Mouse (Mus musculus): Measurements from ENCODE around the gene Nfe2l2.
"Not testable (repeated sequence)": the region's sequence is repeated elsewhere in the genome, so short reads cannot be mapped to it uniquely, and the experiment has no call there.

Nfe2l2 gene

DNA sequence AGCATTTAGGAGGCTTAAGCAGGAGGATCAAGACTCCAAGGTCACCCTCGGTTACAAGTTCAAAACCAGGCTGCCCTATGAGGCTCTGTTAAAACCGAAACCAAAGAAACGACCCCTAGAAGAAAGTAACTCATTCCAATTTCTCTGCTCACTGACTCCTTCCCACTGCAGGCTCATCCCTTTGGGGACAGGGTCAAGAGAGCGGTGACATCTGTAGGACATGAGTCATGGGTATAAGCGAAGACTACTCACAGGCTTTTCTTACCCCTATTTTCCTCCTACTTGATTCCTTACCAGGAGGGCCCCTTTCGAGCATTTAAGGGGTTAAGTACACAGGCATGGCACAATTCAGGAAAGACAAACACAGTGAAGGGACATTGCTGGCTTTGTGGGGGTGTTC is 60.5 kb downstream of the Nfe2l2 start:
- DNase-seq (ENCODE audit: low spot score) = no peak

DNA sequence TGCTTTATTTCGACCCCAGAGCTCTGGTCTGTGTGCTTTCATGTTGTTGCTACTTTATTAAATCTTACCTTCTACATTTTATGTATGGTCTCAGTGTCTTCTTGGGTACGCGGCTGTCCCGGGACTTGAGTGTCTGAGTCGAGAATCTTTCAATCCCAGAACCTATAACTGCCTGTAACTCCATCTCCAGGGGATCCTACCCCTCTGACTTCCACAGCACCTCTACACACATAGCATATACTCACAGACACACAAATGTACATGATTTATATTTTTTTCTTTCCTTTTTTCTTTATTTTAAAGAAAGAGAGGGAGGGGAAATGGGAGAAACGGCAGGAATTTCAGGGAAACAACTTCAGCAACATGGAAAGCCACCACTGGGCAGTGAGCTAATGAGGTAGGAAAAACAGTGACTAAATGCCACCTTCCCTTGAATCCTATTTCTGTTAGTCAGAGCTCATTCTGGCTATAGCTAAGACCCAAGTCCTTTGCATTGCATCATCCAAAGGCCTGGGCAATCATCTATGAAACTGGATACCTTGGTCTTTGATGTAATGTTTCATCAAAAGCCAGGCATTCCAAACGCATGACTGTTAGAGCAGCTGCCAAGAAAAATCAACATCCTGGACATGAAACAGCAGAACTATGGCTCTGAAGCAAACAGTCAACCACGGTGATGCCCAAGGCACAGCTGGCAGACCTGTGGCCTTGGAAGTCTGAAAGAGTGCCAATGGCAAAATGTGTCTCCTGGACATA is 61.5 kb downstream of the Nfe2l2 start:
- DNase-seq (ENCODE audit: low spot score) = no peak

DNA sequence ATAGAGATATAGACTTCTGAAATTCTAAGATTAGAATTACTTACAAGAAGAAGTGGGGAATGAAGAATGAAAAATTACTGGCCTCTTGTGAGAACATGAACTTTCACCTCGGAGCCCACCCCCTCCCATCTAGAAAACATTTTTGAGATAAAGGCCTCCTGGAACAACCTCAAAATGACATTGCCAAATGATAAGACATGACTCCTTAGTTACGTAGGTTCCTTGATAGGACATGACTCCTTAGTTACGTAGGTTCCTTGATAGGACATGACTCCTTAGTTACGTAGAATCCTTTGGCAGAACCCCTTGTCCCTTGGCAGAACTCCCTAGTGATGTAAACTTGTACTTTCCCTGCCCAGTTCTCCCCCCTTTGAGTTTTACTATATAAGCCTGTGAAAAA is 62.1 kb downstream of the Nfe2l2 start:
- DNase-seq (ENCODE audit: low spot score) = not testable (repeated sequence)

DNA sequence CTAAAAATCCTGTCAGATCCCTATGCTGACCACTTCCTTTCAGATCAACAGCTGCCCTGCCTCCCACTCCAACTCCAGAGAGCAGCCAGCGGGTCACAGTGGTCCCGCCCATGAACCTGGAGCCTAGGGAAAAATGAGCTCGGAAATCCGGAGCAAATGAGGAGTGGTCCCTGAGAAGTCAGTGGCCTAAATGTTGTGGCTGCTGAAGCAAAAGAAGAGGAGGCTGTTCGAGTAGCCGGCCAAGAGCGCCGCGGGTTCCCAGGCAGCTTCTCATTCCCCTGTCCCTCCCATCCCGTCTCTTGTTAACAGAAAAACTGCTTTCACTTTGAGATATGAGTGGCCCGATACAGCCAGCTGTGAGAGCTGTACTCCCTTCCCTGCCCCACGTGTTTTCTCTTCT is 64.9 kb downstream of the Nfe2l2 start:
- DNase-seq (ENCODE audit: low spot score) = not testable (repeated sequence)

DNA sequence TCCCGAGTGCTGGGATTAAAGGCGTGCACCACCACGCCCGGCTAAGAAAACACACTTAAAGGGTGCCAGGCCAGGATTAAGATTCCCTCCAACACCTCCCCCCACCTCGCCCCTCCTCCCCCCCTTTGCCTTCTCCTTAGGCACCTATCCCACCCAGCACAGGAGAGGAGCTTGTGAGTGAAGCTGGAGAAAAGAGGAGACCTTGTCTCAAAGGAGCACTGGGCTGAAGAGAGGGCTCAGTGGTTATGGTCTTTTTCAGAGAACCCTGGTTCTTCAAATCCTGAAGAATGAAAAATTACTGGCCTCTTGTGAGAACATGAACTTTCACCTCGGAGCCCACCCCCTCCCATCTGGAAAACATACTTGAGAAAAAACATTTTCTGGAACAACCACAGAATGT is 66.6 kb downstream of the Nfe2l2 start:
- not testable (repeated sequence) for DNase-seq (ENCODE audit: low spot score)

DNA sequence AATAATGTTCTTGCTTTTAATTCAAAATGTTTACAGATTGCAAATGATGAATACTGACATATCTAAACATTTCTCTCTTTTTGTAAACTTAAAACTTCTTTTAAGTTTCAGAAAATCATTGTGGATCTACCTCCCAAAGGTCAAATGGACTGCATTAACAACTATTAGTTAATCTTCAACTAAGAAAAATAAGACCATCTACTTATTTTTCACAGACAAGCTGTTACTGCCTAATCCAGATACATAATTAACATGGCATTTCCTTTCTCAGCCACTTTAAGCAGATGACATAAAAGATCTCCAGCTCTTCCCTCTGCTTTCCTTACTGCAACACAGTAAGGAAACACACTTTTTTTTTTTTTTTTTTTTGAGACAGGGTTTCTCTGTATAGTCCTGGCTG is 67.1 kb downstream of the Nfe2l2 start:
- DNase-seq (ENCODE audit: low spot score) = no peak

DNA sequence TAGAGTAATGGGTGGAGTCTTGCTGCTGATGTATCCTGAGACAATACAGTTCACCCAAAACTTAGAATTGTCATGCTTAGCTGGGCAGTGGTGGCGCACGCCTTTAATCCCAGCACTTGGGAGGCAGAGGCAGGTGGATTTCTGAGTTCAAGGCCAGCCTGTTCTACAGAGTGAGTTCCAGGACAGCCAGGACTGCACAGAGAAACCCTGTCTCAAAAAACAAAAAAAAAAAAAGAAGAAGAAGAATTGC is 67.5 kb downstream of the Nfe2l2 start:
- not testable (repeated sequence) for DNase-seq (ENCODE audit: low spot score)

DNA sequence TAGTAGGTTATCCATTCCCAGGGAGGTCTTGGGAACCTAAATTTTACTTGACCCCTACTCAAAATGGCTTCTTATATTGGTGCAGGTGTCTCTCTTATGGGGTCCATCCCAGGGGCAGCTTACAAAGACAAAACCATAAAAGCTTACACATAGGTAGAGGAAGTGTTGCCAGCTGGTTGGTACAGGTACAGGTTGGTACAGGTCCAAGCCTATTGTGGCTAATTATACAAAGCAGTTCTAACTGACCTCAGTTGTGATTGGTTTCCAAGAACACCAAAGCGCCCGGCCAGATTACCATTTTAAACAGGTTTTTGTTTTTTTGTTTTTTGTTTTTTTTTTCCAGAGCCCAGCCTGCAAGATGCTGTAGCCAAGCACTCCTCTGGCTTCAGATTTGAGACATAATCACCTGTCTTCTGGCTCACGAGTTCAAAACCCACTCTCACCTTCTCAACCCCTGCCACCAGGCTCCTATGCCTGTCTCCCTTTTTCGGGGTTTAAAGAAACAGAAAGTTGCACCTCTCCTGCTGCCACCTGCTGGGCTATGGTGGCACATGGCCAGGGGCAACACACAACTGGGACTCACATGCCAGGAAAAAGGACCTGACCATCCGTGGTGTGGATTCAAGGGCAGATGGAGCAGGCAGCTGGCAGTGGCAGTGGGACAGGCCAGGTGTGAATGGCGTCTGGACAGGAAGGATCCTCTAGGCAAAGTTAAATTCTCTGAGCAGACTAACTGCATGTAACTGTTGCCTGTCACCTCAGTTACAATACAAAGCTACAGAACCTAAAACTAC is 68.0 kb downstream of the Nfe2l2 start:
- DNase-seq (ENCODE audit: low spot score) = no peak

DNA sequence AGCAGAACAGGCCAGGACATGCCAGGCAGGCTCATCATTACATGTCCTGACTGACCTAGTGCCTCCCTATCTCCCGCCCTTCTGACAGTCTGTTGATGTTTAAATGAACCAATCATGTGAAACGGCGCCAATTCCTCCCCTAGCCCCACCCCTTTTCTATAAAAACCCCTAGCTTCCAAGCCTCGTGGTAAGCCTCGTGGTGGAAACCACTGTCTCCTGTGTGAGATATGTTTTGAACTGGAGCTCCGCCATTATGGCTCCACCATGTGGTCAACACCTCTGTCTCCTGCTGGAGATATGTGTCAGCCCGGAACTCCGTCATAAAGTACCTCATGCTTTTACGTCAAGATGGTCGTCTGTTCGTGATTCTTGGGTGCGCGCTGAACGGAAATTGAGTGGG is 70.0 kb downstream of the Nfe2l2 start:
- DNase-seq (ENCODE audit: low spot score) = not testable (repeated sequence)

DNA sequence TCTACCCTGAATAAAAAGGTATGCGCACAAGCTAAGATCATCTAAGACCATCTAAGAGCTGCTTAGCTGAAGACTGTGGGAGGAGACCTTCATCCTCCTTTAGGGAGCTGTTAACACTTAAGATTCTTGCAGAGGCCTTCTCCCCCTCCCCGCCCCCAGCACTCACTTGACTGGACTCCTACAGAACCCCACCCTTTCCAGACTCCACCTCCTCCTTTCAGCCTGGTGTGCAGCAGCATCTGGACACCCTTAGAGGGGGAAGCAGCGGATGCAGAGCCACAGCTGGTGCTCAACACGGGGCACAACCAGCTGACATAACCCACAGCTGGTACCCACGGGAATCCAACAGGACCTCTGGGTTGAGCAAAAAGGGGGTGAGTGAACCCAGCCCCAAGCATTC is 70.7 kb downstream of the Nfe2l2 start:
- DNase-seq (ENCODE audit: low spot score) = no peak

DNA sequence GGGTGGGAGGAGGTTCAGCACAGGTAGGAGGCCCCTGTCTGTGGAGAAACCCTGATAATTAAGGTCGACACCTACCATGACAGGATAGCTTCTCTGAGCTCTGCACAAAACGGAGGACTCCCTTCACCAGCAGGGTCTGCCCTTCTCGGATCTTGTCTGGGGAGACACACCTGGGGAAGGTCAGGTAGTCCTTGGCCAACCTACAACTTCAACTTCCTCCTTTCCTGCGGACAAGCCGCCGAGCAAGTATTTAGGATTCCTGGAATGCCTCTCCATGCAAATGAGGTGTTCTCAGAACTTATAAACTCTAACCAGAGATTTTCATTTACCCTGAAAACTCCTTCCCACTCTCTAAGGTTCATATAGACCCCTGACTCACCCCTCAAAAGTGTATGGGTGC is 71.1 kb downstream of the Nfe2l2 start:
- no peak for DNase-seq (ENCODE audit: low spot score)

DNA sequence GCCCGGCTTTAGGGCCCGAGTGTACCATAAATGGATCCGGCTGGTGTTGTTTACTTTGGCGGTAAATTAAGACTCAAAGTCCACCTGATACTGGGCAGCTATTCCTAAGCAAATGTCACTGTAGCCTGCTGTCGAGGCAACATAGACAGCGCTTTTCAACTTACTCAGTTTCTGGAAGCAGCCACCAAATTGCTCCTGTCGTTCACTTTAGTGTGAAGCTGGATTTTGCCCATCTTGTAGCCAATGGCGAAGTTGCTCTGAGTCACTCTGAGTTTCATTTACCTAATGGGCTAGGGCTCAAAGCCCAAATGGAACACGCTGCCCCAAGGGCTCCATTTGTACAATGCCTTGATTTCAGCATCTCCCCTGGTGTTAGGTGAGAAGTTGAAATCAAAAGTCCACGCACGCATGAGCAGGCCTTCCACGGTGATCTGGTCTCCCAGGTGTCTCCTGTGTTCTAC is 71.7 kb downstream of the Nfe2l2 start:
- no peak for DNase-seq (ENCODE audit: low spot score)

DNA sequence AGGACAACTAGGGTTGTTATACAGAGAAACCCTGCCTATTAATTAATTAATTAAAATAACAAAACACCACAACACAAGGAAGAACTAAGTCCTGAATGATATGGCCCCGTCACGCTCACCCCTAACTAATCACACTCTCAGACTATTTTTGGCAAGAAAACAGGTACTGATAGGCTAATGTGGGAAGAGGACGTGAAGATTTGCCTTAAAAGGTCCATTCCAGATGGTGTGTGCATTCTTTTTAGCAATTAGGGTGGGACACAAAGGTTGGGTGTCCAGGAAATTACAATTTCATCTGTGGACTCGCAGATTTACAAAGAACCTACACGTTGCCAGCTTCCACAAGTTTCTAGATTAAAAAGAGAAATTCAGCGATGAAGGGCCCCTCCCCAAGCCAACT is 72.4 kb downstream of the Nfe2l2 start:
- no peak for DNase-seq (ENCODE audit: low spot score)

DNA sequence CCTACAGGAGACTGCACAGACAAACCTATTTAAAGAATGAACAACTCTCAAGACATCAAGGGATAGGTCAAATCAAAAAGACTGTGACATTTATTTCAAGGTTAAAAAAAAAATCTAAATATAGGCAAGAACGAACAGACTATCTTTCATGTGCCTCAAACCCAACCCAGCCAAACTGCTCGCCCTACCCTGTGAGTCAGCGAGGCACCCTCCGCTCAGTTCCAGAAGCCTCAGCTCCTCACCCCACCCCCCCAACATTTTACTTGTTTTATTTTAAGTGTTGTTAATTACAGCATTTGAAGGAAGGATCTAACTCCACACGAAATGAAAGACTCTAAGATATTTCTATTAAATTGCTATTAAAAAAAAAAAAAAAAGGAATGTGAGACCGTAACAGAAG is 73.0 kb downstream of the Nfe2l2 start:
- DNase-seq (ENCODE audit: low spot score) = no peak

DNA sequence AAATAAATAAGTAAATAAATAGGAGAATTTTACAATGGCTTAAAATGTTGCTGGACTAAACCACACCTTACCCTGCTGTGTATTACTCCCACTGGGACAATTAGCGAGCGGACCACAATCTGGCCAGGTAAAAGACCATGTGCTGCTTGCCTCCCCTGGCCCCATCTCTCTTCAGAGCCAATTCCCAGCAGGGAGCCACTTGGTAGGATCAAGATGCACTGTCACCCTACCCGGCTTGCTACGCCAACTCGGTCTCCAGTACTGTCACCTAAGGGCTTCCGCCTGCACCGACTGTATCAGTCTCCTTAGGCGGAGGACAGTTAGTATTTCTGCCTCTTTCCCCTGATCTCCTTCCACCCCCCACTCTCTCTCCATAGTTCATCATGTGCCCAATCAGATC is 76.0 kb downstream of the Nfe2l2 start:
- no peak for DNase-seq (ENCODE audit: low spot score)

DNA sequence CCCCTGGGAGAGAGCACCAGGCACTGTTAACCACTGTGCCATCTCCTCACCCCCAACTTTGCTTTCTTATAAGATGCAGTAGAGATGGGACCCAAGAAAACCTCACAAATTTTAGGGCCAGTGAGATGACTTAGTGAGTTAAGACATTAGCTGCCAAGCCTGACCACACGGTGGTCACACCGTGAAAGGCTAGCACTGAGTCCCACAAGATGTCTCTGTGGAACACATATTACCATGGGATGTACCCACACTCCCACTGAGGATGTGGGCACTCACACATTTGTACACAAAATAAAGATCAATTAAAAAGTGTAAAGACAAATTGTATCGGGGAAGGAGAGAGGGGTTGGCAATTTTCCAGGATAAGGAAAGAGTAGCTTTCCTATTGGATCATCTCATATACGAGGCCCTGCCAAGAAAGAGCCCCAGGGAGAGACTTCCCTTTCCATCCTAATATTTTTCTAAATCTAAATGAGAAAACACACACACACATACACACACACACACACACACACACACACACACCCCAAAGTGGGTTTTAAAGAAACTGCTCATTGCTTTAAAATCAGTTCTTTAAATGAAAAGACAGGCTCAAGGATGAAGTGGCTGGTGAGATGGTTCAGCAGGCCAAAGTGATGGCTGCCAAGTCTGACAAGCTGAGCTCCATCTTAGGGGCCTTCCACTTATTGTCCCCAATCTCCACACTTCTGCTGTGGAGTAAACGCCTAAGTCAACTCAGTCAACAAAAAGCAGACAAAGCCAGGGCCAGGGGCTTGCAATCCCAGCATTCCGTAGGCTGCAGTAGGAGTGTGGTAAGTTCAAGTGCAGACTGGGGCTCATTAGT is 77.6 kb downstream of the Nfe2l2 start:
- no peak for DNase-seq (ENCODE audit: low spot score)

Measured in retina, embryonic 14.5 days (tissue).